Mouse (Mus musculus) liver, postnatal 0 days (tissue): ENCODE measurements at regions not wholly inside any gene's neighbourhood (a gene's known extent, or its start where the extent isn't known, plus 50 kb on each side); places are given as distances from the start of the nearest gene placed in this dataset.

Source experiments
- ATAC-seq: fragments of 200-750 bp; cut with Nextera tagmentation; 2 replicates; pipeline ENCODE4 v1.8.0; 2017; ENCODE audit warnings: mild to moderate bottlenecking, moderate library complexity
- DNase-seq: peaks from one replicate; pipeline ENCODE4 v3.0.0-alpha.2; 2016
- H3K27ac ChIP-seq: fragments of 300-500 bp; sonication (generic); 2 replicates; pipeline ENCODE4 v1.5.1; 2014; ENCODE audit warnings: antibody characterized with exemption, moderate library complexity, mild to moderate bottlenecking, low read depth
- H3K27me3 ChIP-seq: fragments of 300-500 bp; sonication (generic); 2 replicates; pipeline ENCODE4 v1.6.1; 2014; ENCODE audit warnings: low read length, control low read depth, mixed read lengths; ENCODE audit not compliant: insufficient read depth
- H3K36me3 ChIP-seq: fragments of 300-500 bp; sonication (generic); replicated peaks from 2 replicates; pipeline ENCODE4 v1.6.1; 2014; ENCODE audit warnings: mild to moderate bottlenecking, control low read depth, low read length, moderate library complexity, mixed read lengths; ENCODE audit not compliant: insufficient read depth
- H3K4me1 ChIP-seq: fragments of 300-500 bp; sonication (generic); 2 replicates; pipeline ENCODE4 v1.6.1; 2014; ENCODE audit warnings: antibody characterized with exemption, mild to moderate bottlenecking, control low read depth; ENCODE audit not compliant: insufficient read depth
- H3K4me2 ChIP-seq: fragments of 300-500 bp; sonication (generic); 2 replicates; pipeline ENCODE4 v1.6.1; 2014; ENCODE audit warnings: low read depth, mild to moderate bottlenecking, low read length, moderate library complexity, mixed read lengths
- H3K4me3 ChIP-seq: fragments of 300-500 bp; sonication (generic); 2 replicates; pipeline ENCODE4 v1.5.1; 2014; ENCODE audit warnings: low read depth, low read length
- H3K9ac ChIP-seq: fragments of 300-500 bp; sonication (generic); replicated peaks from 2 replicates; pipeline ENCODE4 v1.6.1; 2014; ENCODE audit warnings: mild to moderate bottlenecking, moderate library complexity
- H3K9me3 ChIP-seq: fragments of 300-500 bp; sonication (generic); 2 replicates; pipeline ENCODE4 v1.6.1; 2016; ENCODE audit warnings: mild to moderate bottlenecking, control low read depth, low read length, mixed read lengths
- CTCF ChIP-seq: sonication (generic); IDR thresholded peaks from 2 replicates; pipeline ENCODE4 v1.5.1; 2016; ENCODE audit warnings: antibody characterized with exemption, low read depth
- EP300 ChIP-seq: IDR thresholded peaks from 2 replicates; pipeline ENCODE4 v1.6.1; 2016; ENCODE audit warnings: antibody characterized with exemption, low read depth, mild to moderate bottlenecking
- WGBS: fragments of 180-500 bp; shearing (Covaris S2); extraction: QIAGEN DNeasy Blood & Tissue Kit; methylation state at CpG from one replicate; pipeline ENCODE4 v1.1.7; 2014; ENCODE audit not compliant: insufficient replicate concordance; 5-methylcytosine and 5-hydroxymethylcytosine counted together

- Histone ChIP-seq H3K4me3 (no peak overlapping the region), H3K9me3 (no peaks in the 10 kb centered on the region), H3K27me3 (no peaks in the 10 kb centered on the region), H3K4me2 (no peak overlapping the region), H3K9ac (no peak overlapping the region), H3K36me3 (no peaks in the 10 kb centered on the region), H3K27ac (no peak overlapping the region), H3K4me1 (no peaks in the 10 kb centered on the region)
- WGBS: 74% methylated on average over 4 of the region's 4 CpGs
- no peak for DNase-seq
- ATAC-seq: no peak
- TF ChIP-seq CTCF (no peak), EP300 (no peak)
These were observed 1271.5 kb downstream of the Pla2g4a start for GRCm38 (mm10) chr1:148689618-148690017.

DNA sequence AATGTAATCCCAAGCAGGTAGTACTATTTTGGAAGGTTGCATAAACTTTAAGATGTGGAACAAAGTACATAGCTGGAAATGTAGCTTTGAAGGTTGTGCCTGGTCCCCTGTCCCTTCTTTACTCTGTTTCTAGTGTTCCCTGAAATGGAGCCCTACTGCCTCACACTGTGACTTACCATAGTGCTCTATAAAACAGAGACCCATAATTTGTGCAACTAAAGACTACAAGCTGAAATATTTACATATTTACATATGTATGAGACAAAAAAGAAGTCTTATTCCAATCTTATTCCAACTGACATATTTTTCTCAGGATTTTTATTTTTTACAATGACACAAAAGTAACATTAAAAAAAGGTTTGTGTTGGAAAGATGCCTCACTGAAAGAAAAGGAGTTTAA, 1285.6 kb downstream of the Pla2g4a start:
- TF ChIP-seq EP300: no peak
- no peak for TF ChIP-seq CTCF
- ATAC-seq: no peak

GRCm38 (mm10) chr1:148664409-148664808, 1296.7 kb downstream of the Pla2g4a start:
- Histone ChIP-seq H3K4me1 (no peaks in the 10 kb centered on the region), H3K36me3 (no peaks in the 10 kb centered on the region), H3K27ac (no peak overlapping the region), H3K27me3 (no peaks in the 10 kb centered on the region), H3K4me3 (no peak overlapping the region), H3K9ac (no peak overlapping the region), H3K4me2 (no peak overlapping the region), H3K9me3 (no peaks in the 10 kb centered on the region)
- ATAC-seq: no peak
- TF ChIP-seq EP300 (no peak), CTCF (no peak)
- no peak for DNase-seq
- 64% methylated on average over 4 of the region's 4 CpGs for WGBS

More for the DNA sequence above, 1285.6 kb downstream of the Pla2g4a start:
- Histone ChIP-seq H3K36me3 (no peaks in the 10 kb centered on the region), H3K4me3 (no peak overlapping the region), H3K4me1 (no peaks in the 10 kb centered on the region), H3K27me3 (no peaks in the 10 kb centered on the region), H3K4me2 (no peak overlapping the region), H3K27ac (no peak overlapping the region), H3K9me3 (no peaks in the 10 kb centered on the region), H3K9ac (no peak overlapping the region)
- no peak for DNase-seq

DNA sequence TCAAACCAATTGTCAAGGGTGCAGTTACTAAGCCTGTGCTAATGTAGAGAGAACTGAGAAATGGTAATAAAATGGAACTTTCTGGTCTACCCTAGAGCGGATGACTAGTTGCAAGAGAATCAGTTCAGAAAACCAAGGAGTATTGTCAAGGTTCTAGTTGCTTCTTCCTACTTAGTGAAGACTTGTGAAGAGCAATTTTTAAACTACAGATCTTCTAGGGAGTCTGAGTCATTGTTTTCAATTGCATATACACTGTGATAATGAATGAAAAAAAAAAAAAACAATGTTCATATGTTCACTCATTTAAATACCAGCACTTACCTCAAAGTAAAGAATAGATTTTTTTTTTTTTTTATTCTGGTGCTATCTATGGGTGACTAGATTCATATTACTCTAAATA, 1304.1 kb downstream of the Pla2g4a start:
- Histone ChIP-seq H3K27ac (no peak overlapping the region), H3K9ac (no peak overlapping the region), H3K4me2 (no peak overlapping the region), H3K27me3 (no peaks in the 10 kb centered on the region), H3K36me3 (no peaks in the 10 kb centered on the region), H3K4me3 (no peak overlapping the region), H3K4me1 (no peaks in the 10 kb centered on the region), H3K9me3 (no peaks in the 10 kb centered on the region)
- TF ChIP-seq CTCF (no peak), EP300 (no peak)
- ATAC-seq (no peak), DNase-seq (no peak)
- 86% methylated on average over 1 of the region's 1 CpGs for WGBS
